Mouse (Mus musculus) MEL (cell line): ENCODE data around the gene Gm17604.

ENCODE experiments used
- CTCF ChIP-seq, 3 experiments: IDR thresholded peaks in 2 of 3; conservative IDR thresholded peaks in 1 of 3; 2 replicates each; pipeline ENCODE4 v1.5.1; 2011 to 2012; ENCODE audit warnings: low read length in 3 of 3, low read depth in 2 of 3, mild to moderate bottlenecking in 2 of 3, improper control_type of control experiment in 1 of 3, inconsistent platforms in 1 of 3, mixed read lengths in 1 of 3, moderate library complexity in 1 of 3; ENCODE audit not compliant: control insufficient read depth in 1 of 3, insufficient read depth in 1 of 3, poor library complexity in 1 of 3, severe bottlenecking in 1 of 3
- NELFE ChIP-seq: IDR thresholded peaks from 2 replicates; pipeline ENCODE4 v1.6.1; 2011; ENCODE audit warnings: low read depth, low read length, improper control_type of control experiment
- POLR2A ChIP-seq, 2 experiments: IDR thresholded peaks; 2 replicates each; pipeline ENCODE4 v1.6.1; 2011 to 2012; ENCODE audit warnings: low read length in 2 of 2, mild to moderate bottlenecking in 2 of 2, control low read depth in 1 of 2, improper control_type of control experiment in 1 of 2, low read depth in 1 of 2, moderate library complexity in 1 of 2; ENCODE audit not compliant: control insufficient read depth in 1 of 2, insufficient read depth in 1 of 2, poor library complexity in 1 of 2
- USF2 ChIP-seq, 2 experiments: IDR thresholded peaks; 2 replicates each; pipeline ENCODE4 v1.6.1; 2011 to 2012; ENCODE audit warnings: improper control_type of control experiment in 2 of 2, low read length in 2 of 2, borderline replicate concordance in 1 of 2, inconsistent platforms in 1 of 2, low read depth in 1 of 2, mild to moderate bottlenecking in 1 of 2; ENCODE audit not compliant: insufficient read depth in 1 of 2

- TF ChIP-seq POLR2A (IDR thresholded peaks at IDR 0.05; ENCODE audit: control insufficient read depth in 1 of 2, insufficient read depth in 1 of 2, low read depth in 1 of 2, low read length in 2 of 2, poor library complexity in 1 of 2) (no peak), NELFE (no peak), USF2 (IDR thresholded peaks at IDR 0.05; ENCODE audit: borderline replicate concordance in 1 of 2, insufficient read depth in 1 of 2, low read depth in 1 of 2, low read length in 2 of 2) (no peak), CTCF (IDR thresholded peaks at IDR 0.05 in 2 of 3, conservative IDR thresholded peaks at IDR 0.05 in 1 of 3; ENCODE audit: control insufficient read depth in 1 of 3, insufficient read depth in 1 of 3, low read depth in 2 of 3, low read length in 3 of 3, poor library complexity in 1 of 3, severe bottlenecking in 1 of 3) (no peak)
These were observed 38.7 kb downstream of the Gm17604 start for GRCm38 (mm10) chrX:164965750-164966448.
